Mouse (Mus musculus) ES-Bruce4 (cell line): ENCODE data around the gene Igsf9b.

Experiments used
- CTCF ChIP-seq: IDR thresholded peaks from one replicate; pipeline ENCODE4 v1.8.1; 2011; ENCODE audit warnings: low read depth, low read length
- EP300 ChIP-seq: IDR thresholded peaks from 2 replicates; pipeline ENCODE4 v1.6.1; 2011; ENCODE audit warnings: low read depth, low read length; ENCODE audit not compliant: insufficient read depth
- POLR2A ChIP-seq: IDR thresholded peaks from one replicate; pipeline ENCODE4 v1.8.1; 2011; ENCODE audit warnings: low read length; ENCODE audit not compliant: insufficient read depth

DNA sequence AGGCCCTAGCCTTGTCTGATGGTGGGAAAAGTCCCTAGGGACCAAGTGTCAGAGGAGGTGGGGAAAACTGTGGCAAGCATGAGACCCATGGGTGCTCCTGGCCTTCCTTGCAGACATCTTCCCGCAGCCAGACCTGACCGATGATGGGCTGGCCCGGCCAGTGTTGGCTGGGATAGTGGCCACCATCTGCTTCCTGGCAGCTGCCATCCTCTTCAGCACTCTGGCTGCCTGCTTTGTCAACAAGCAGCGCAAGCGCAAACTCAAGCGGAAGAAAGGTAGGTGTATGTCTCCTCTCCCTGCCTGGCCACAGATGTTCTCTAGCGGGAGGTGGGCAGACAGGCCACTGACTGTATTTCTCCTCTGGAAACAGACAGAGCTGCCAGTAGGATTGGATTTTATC lies 32.5 kb downstream of the Igsf9b start:
- no peak for TF ChIP-seq CTCF
- TF ChIP-seq EP300 = no peak
- no peak for TF ChIP-seq POLR2A
